Mouse (Mus musculus): ENCODE results near the gene Itsn2.

GRCm38 (mm10) chr12:4719066-4719761 lies 126.8 kb downstream of the Itsn2 start:
- TF ChIP-seq CTCF (IDR thresholded peaks at IDR 0.05; ENCODE audit: insufficient read depth, low read length) (no peak), POLR2A (IDR thresholded peaks at IDR 0.05; ENCODE audit: borderline replicate concordance, extremely low read depth, low read depth, low read length) (no peak)

Data from lung, adult 2 months (tissue).